Mouse (Mus musculus): ENCODE results near the gene Rpl19. TPM values are rescaled to one million over a fixed set of nuclear protein-coding genes. Genes with fewer than 3 reads are reported as not detected.

Gene Rpl19
- polyA plus RNA-seq, 1 experiment: 2,972 TPM

GRCm38 (mm10) chr11:98051611-98052128 lies 25.2 kb downstream of the Rpl19 start:
- H3ac ChIP-seq (ENCODE audit: control insufficient read depth, insufficient read length): peak overlapping the region; percentile 52
- peak overlapping the region; percentile 81 for H3K4me2 ChIP-seq (ENCODE audit: low read depth)
- H3K4me3 ChIP-seq: peak overlapping the region; percentile 79
- H3K79me2 ChIP-seq (ENCODE audit: control insufficient read depth, insufficient read depth): peaks cover 43% of the 10 kb centered on the region
- H3K36me3 ChIP-seq (ENCODE audit: control insufficient read depth, insufficient read depth): no peaks in the 10 kb centered on the region
- H3K27me3 ChIP-seq (ENCODE audit: control insufficient read depth, insufficient read depth, insufficient read length): no peaks in the 10 kb centered on the region
- TF ChIP-seq CEBPB (IDR thresholded peaks at IDR 0.05; ENCODE audit: insufficient read depth, poor library complexity, severe bottlenecking): no peak
- peak; percentile 38 for TF ChIP-seq POLR2A (IDR thresholded peaks at IDR 0.05; ENCODE audit: insufficient read length, low read depth)
- TF ChIP-seq POLR2AphosphoS2 (IDR thresholded peaks at IDR 0.05; ENCODE audit: insufficient read length, low read depth): peak; percentile 30

- peak overlapping the region; percentile 52 for H3ac ChIP-seq (ENCODE audit: control insufficient read depth, insufficient read length)
- H3K79me2 ChIP-seq (ENCODE audit: control insufficient read depth, insufficient read depth): peaks cover 41% of the 10 kb centered on the region
- no peaks in the 10 kb centered on the region for H3K27me3 ChIP-seq (ENCODE audit: control insufficient read depth, insufficient read depth, insufficient read length)
- peak overlapping the region; percentile 79 for H3K4me3 ChIP-seq
- H3K36me3 ChIP-seq (ENCODE audit: control insufficient read depth, insufficient read depth): no peaks in the 10 kb centered on the region
- H3K4me2 ChIP-seq (ENCODE audit: low read depth): peak overlapping the region; percentile 81
- TF ChIP-seq MYOG (IDR thresholded peaks at IDR 0.05; ENCODE audit: control insufficient read depth in 1 of 3, insufficient read depth in 1 of 3, insufficient read length in 2 of 3, low read depth in 2 of 3) (no peak), MAX (IDR thresholded peaks at IDR 0.05; ENCODE audit: low read depth) (no peak), POLR2AphosphoS2 (IDR thresholded peaks at IDR 0.05; ENCODE audit: insufficient read length, low read depth) (peak; percentile 9), SRF (IDR thresholded peaks at IDR 0.05; ENCODE audit: control insufficient read depth, insufficient read length, low read depth) (peak; percentile 33), POLR2A (IDR thresholded peaks at IDR 0.05; ENCODE audit: insufficient read length, low read depth) (peak; percentile 44)
These were observed 25.8 kb downstream of the Rpl19 start for GRCm38 (mm10) chr11:98052129-98052988.

GRCm38 (mm10) chr11:98052989-98053834 lies 26.7 kb downstream of the Rpl19 start, which contains the start of gene Stac2:
Gene Stac2, minus strand, starts transcription at chr11:98053462.
- no peaks in the 10 kb centered on the region for H3K27me3 ChIP-seq (ENCODE audit: control insufficient read depth, insufficient read depth, insufficient read length)
- peak within 1 kb of the TSS; percentile 52 for H3ac ChIP-seq (ENCODE audit: control insufficient read depth, insufficient read length)
- H3K36me3 ChIP-seq (ENCODE audit: control insufficient read depth, insufficient read depth): no peaks in the 10 kb centered on the region
- H3K4me3 ChIP-seq: peak within 1 kb of the TSS; percentile 79
- peaks cover 36% of the 10 kb centered on the region for H3K79me2 ChIP-seq (ENCODE audit: control insufficient read depth, insufficient read depth)
- TF ChIP-seq MAX (IDR thresholded peaks at IDR 0.05; ENCODE audit: low read depth) (no peak), POLR2A (IDR thresholded peaks at IDR 0.05; ENCODE audit: insufficient read length, low read depth) (peak; percentile 86), SRF (IDR thresholded peaks at IDR 0.05; ENCODE audit: control insufficient read depth, insufficient read length, low read depth) (no peak), POLR2AphosphoS2 (IDR thresholded peaks at IDR 0.05; ENCODE audit: insufficient read length, low read depth) (peak; percentile 91), USF1 (IDR thresholded peaks at IDR 0.05; ENCODE audit: low read depth) (no peak)
- peak within 1 kb of the TSS; percentile 81 for H3K4me2 ChIP-seq (ENCODE audit: low read depth)

GRCm38 (mm10) chr11:98057466-98057865 lies 31.0 kb downstream of the Rpl19 start:
- TF ChIP-seq CEBPB (IDR thresholded peaks at IDR 0.05; ENCODE audit: insufficient read depth, poor library complexity, severe bottlenecking) (no peak), TCF3 (IDR thresholded peaks at IDR 0.05; ENCODE audit: insufficient read length, low read depth) (no peak), POLR2A (IDR thresholded peaks at IDR 0.05; ENCODE audit: insufficient read length, low read depth) (peak; percentile 63), POLR2AphosphoS2 (IDR thresholded peaks at IDR 0.05; ENCODE audit: insufficient read length, low read depth) (peak; percentile 25), USF1 (IDR thresholded peaks at IDR 0.05; ENCODE audit: low read depth) (no peak)
- Histone ChIP-seq H3K79me2 (ENCODE audit: control insufficient read depth, insufficient read depth) (peaks cover 4% of the 10 kb centered on the region), H3ac (ENCODE audit: control insufficient read depth, insufficient read length) (no peak overlapping the region), H3K4me3 (no peak overlapping the region), H3K36me3 (ENCODE audit: control insufficient read depth, insufficient read depth) (no peaks in the 10 kb centered on the region), H3K27me3 (ENCODE audit: control insufficient read depth, insufficient read depth, insufficient read length) (no peaks in the 10 kb centered on the region), H3K4me2 (ENCODE audit: low read depth) (peak overlapping the region; percentile 90)

- TF ChIP-seq USF1 (IDR thresholded peaks at IDR 0.05; ENCODE audit: low read depth) (peak; percentile 60), TCF12 (IDR thresholded peaks at IDR 0.05; ENCODE audit: insufficient read depth, poor library complexity, severe bottlenecking) (no peak), POLR2AphosphoS2 (IDR thresholded peaks at IDR 0.05; ENCODE audit: insufficient read length, low read depth) (no peak), TCF3 (IDR thresholded peaks at IDR 0.05; ENCODE audit: insufficient read length, low read depth) (no peak), SRF (IDR thresholded peaks at IDR 0.05; ENCODE audit: control insufficient read depth, insufficient read length, low read depth) (no peak), POLR2A (IDR thresholded peaks at IDR 0.05; ENCODE audit: insufficient read length, low read depth) (no peak)
- Histone ChIP-seq H3K27me3 (ENCODE audit: control insufficient read depth, insufficient read depth, insufficient read length) (no peaks in the 10 kb centered on the region), H3ac (ENCODE audit: control insufficient read depth, insufficient read length) (no peak overlapping the region), H3K4me3 (no peak overlapping the region), H3K4me2 (ENCODE audit: low read depth) (peak overlapping the region; percentile 90), H3K36me3 (ENCODE audit: control insufficient read depth, insufficient read depth) (no peaks in the 10 kb centered on the region), H3K79me2 (ENCODE audit: control insufficient read depth, insufficient read depth) (no peaks in the 10 kb centered on the region)
These were observed 31.5 kb downstream of the Rpl19 start for GRCm38 (mm10) chr11:98057998-98058397.
